Mouse (Mus musculus) C2C12 (cell line): ENCODE data around the gene Morf4l1.

Experiments used
- CEBPB ChIP-seq: IDR thresholded peaks from one replicate; pipeline ENCODE4 v1.6.1; 2011; ENCODE audit warnings: low read depth, mild to moderate bottlenecking, control low read depth, moderate library complexity
- CTCF ChIP-seq: IDR thresholded peaks from one replicate; pipeline ENCODE4 v1.5.1; 2011; ENCODE audit not compliant: control insufficient read depth, insufficient read depth, insufficient read length
- FOSL1 ChIP-seq: IDR thresholded peaks from one replicate; pipeline ENCODE4 v1.8.0; 2011; ENCODE audit warnings: mild to moderate bottlenecking, low read length; ENCODE audit not compliant: poor library complexity, insufficient read depth, severe bottlenecking
- MYOD1 ChIP-seq: IDR thresholded peaks from one replicate; pipeline ENCODE4 v1.6.1; 2011; ENCODE audit warnings: low read depth; ENCODE audit not compliant: control insufficient read depth, insufficient read length
- USF1 ChIP-seq: IDR thresholded peaks from one replicate; pipeline ENCODE4 v1.6.1; 2011; ENCODE audit warnings: low read depth, mild to moderate bottlenecking, control low read depth, moderate library complexity

DNA sequence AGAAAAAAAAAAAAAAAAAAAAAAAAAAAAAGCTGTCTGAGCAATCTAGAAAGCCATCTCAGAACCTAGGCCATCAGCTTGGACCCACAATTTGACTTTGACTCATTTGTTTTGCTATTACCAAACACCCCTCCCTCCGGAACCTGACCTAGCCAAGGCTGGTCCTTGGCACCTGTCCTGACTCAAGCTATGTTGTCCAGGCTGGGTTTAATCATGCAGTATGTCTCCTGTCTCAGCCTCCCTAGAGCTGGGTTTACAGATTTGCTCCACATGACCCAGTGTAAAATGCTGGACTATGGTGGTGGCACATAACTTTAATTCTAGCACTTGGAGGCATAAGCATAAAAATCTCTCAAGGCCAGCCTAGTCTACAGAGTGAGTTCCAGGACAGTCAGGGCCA lies 31.6 kb downstream of the Morf4l1 start:
- TF ChIP-seq USF1 (no peak), CTCF (no peak), CEBPB (no peak), FOSL1 (no peak), MYOD1 (no peak)
